Mouse (Mus musculus): ENCODE measurements around the gene Fam131c. TPM values are rescaled to one million over a fixed set of nuclear protein-coding genes. Genes with fewer than 3 reads are reported as not detected.

The Fam131c gene
- total and polyA plus RNA-seq, 3 experiments: not detected

DNA sequence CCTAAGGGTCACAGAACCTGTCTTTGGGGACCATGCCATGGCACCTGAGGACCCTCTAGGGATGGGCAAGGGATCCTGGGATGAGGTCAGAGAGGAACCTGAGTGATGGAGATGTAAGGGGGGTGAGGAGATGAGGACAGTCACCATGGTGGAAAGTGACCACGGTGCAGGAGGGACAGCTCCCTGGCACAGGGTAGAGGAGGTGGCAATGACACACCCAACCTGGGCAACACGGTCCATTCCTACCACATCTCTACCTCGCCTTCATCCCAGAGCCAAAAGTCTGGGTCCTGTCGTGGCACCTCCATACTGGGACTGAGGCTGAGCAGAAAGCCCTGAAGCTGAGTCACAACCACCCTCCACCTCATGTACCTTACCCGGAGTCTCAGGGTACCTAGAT is 54.8 kb downstream of the Fam131c start:
- Histone ChIP-seq H3K9ac (ENCODE audit: insufficient read depth, low read depth) (no peak overlapping the region), H3K9me3 (replicated peaks; ENCODE audit: low read length) (no peaks in the 10 kb centered on the region), H3K27me3 (replicated peaks) (peaks cover 1% of the 10 kb centered on the region), H3K4me2 (ENCODE audit: insufficient read depth, low read depth, poor library complexity, severe bottlenecking) (no peak overlapping the region), H3K27ac (ENCODE audit: insufficient read depth, low read depth) (no peak overlapping the region), H3K36me3 (replicated peaks in 1 of 2; ENCODE audit: control insufficient read depth in 1 of 2, insufficient read depth in 1 of 2, low read length in 1 of 2) (no peaks in the 10 kb centered on the region), H3K4me3 (replicated peaks in 1 of 3; ENCODE audit: low read depth in 2 of 3, low read length in 2 of 3, poor library complexity in 1 of 3) (no peak overlapping the region), H3K4me1 (ENCODE audit: control insufficient read depth in 1 of 2, insufficient read depth in 2 of 2) (peaks cover 12 to 59% of the 10 kb centered on the region in 2 experiments), H3K79me2 (replicated peaks; ENCODE audit: control insufficient read depth, extremely low read depth, insufficient read depth, poor library complexity, severe bottlenecking) (no peaks in the 10 kb centered on the region)
- in situ Hi-C loops (cut with MboI; ENCODE audit: low pct_ligation_motif_present, low pct_unique_long_range_greater_than_20kb, low sequenced_read_pairs) (loop anchor here (25.0 kb wide), 2 partner anchors 539 to 664 kb away; partner anchors contain the start of gene Tmem51), dilution Hi-C loops (cut with MboI; ENCODE audit: extremely low pct_ligation_motif_present, extremely low pct_unique_long_range_greater_than_20kb, low sequenced_read_pairs) (no loop called here)
- DNase-seq (ENCODE audit: extremely low read depth): no peak
- TF ChIP-seq NELFE (IDR thresholded peaks at IDR 0.05; ENCODE audit: low read depth, low read length) (no peak), SIN3A (IDR thresholded peaks at IDR 0.05; ENCODE audit: low read length) (no peak), RAD21 (IDR thresholded peaks at IDR 0.05; ENCODE audit: low read depth, low read length) (no peak), E2F4 (IDR thresholded peaks at IDR 0.05; ENCODE audit: insufficient replicate concordance, low read depth, low read length) (no peak), NRF1 (IDR thresholded peaks at IDR 0.05; ENCODE audit: low read depth, low read length) (no peak), ZKSCAN1 (IDR thresholded peaks at IDR 0.05; ENCODE audit: borderline replicate concordance, low read depth, low read length) (no peak), CHD1 (IDR thresholded peaks at IDR 0.05; ENCODE audit: low read depth, low read length) (no peak), ZNF384 (IDR thresholded peaks at IDR 0.05; ENCODE audit: low read depth, low read length) (no peak), TCF12 (IDR thresholded peaks at IDR 0.05; ENCODE audit: low read depth, low read length) (no peak)

DNA sequence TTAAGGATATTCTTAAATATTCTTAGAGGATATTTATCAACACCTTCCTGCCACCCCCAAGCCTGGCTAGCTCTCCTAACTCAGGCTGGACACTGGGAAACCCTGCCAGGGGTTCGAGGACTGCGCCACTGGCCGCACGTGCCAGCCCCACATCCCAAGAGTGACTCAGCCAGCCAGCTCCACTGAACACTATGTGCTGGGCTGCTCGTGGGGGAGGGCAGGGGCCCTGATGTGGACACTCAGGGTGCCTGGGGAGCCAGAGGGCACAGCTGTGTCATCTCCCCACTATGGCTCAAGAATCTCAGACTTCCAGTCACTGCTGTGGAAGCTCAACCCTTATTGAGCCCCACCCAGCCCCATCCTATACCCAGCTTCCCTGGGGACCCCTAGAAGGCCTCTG is 55.3 kb downstream of the Fam131c start:
- in situ Hi-C loops (cut with MboI; ENCODE audit: low pct_ligation_motif_present, low pct_unique_long_range_greater_than_20kb, low sequenced_read_pairs) (loop anchor here (25.0 kb wide), 2 partner anchors 539 to 664 kb away; partner anchors contain the start of gene Tmem51), dilution Hi-C loops (cut with MboI; ENCODE audit: extremely low pct_ligation_motif_present, extremely low pct_unique_long_range_greater_than_20kb, low sequenced_read_pairs) (no loop called here)
- no peak for DNase-seq (ENCODE audit: extremely low read depth)
- H3K4me1 ChIP-seq (ENCODE audit: control insufficient read depth in 1 of 2, insufficient read depth in 2 of 2): peaks cover 12 to 59% of the 10 kb centered on the region in 2 experiments
- TF ChIP-seq GABPA (IDR thresholded peaks at IDR 0.05; ENCODE audit: insufficient replicate concordance, low read depth, low read length): no peak
- TF ChIP-seq E2F4 (IDR thresholded peaks at IDR 0.05; ENCODE audit: insufficient replicate concordance, low read depth, low read length): no peak
- no peak for TF ChIP-seq IRF4 (IDR thresholded peaks at IDR 0.05; ENCODE audit: low read depth, low read length)
- H3K79me2 ChIP-seq (replicated peaks; ENCODE audit: control insufficient read depth, extremely low read depth, insufficient read depth, poor library complexity, severe bottlenecking): no peaks in the 10 kb centered on the region
- peaks cover 1% of the 10 kb centered on the region for H3K27me3 ChIP-seq (replicated peaks)
- H3K4me3 ChIP-seq (replicated peaks in 1 of 3; ENCODE audit: low read depth in 2 of 3, low read length in 2 of 3, poor library complexity in 1 of 3): no peak overlapping the region
- H3K9me3 ChIP-seq (replicated peaks; ENCODE audit: low read length): no peaks in the 10 kb centered on the region
- no peak overlapping the region for H3K9ac ChIP-seq (ENCODE audit: insufficient read depth, low read depth)
- H3K27ac ChIP-seq (ENCODE audit: insufficient read depth, low read depth): no peak overlapping the region
- no peak overlapping the region for H3K4me2 ChIP-seq (ENCODE audit: insufficient read depth, low read depth, poor library complexity, severe bottlenecking)
- H3K36me3 ChIP-seq (replicated peaks in 1 of 2; ENCODE audit: control insufficient read depth in 1 of 2, insufficient read depth in 1 of 2, low read length in 1 of 2): no peaks in the 10 kb centered on the region

DNA sequence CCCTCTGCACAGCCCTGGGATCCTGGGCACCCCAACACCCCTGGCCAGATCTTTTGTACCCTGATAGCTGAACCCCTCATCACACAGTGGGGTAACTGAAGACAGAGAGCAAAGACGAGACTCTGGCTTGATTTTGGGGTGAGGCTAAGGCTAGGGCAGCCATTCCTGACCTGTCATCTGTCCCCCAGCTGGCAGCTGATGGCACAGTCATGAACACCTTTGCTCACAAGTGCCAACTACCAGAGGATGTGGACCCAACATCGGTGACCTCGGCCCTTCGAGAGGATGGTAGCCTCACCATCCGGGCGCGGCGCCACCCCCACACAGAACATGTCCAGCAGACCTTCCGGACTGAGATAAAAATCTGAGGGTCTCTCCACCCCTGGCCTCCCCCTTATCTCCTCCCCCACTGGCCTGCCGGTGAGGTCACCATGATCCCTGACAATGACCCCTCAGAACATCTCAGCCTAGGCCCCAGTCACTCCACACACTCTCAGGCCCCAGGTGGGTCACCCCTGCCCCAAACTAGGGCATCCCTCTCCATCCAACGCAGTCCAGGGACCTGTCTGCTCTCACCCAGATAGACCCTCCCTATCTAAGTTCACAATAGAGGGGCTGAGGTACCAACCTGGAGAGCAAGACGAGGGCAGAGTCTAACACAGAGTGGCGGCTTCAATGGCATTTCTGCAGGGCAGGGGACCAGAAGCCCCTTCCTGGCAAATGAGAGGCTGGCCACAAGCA is 55.8 kb downstream of the Fam131c start:
- Histone ChIP-seq H3K79me2 (replicated peaks; ENCODE audit: control insufficient read depth, extremely low read depth, insufficient read depth, poor library complexity, severe bottlenecking) (no peaks in the 10 kb centered on the region), H3K27ac (ENCODE audit: insufficient read depth, low read depth) (no peak overlapping the region), H3K4me2 (ENCODE audit: insufficient read depth, low read depth, poor library complexity, severe bottlenecking) (no peak overlapping the region), H3K9me3 (replicated peaks; ENCODE audit: low read length) (no peaks in the 10 kb centered on the region), H3K36me3 (replicated peaks in 1 of 2; ENCODE audit: control insufficient read depth in 1 of 2, insufficient read depth in 1 of 2, low read length in 1 of 2) (no peaks in the 10 kb centered on the region), H3K4me1 (ENCODE audit: control insufficient read depth in 1 of 2, insufficient read depth in 2 of 2) (peaks cover 12 to 59% of the 10 kb centered on the region in 2 experiments), H3K27me3 (replicated peaks) (peaks cover 1% of the 10 kb centered on the region), H3K4me3 (replicated peaks in 1 of 3; ENCODE audit: low read depth in 2 of 3, low read length in 2 of 3, poor library complexity in 1 of 3) (no peak overlapping the region), H3K9ac (ENCODE audit: insufficient read depth, low read depth) (no peak overlapping the region)
- in situ Hi-C loops (cut with MboI; ENCODE audit: low pct_ligation_motif_present, low pct_unique_long_range_greater_than_20kb, low sequenced_read_pairs): loop anchor here (25.0 kb wide), 2 partner anchors 538 to 663 kb away; partner anchors contain the start of gene Tmem51
- DNase-seq (ENCODE audit: extremely low read depth): no peak
- dilution Hi-C loops (cut with MboI; ENCODE audit: extremely low pct_ligation_motif_present, extremely low pct_unique_long_range_greater_than_20kb, low sequenced_read_pairs): no loop called here
- TF ChIP-seq POLR2AphosphoS2 (IDR thresholded peaks at IDR 0.05; ENCODE audit: low read depth, low read length): no peak
- TF ChIP-seq ETS1 (conservative IDR thresholded peaks at IDR 0.05; ENCODE audit: low read depth, low read length): no peak
- TF ChIP-seq ZMIZ1 (IDR thresholded peaks at IDR 0.05; ENCODE audit: low read depth, low read length): no peak
- TF ChIP-seq MAX (IDR thresholded peaks at IDR 0.05; ENCODE audit: low read length): no peak
- TF ChIP-seq E2F4 (IDR thresholded peaks at IDR 0.05; ENCODE audit: insufficient replicate concordance, low read depth, low read length): no peak
- TF ChIP-seq NRF1 (IDR thresholded peaks at IDR 0.05; ENCODE audit: low read depth, low read length): no peak
- TF ChIP-seq MAZ (IDR thresholded peaks at IDR 0.05; ENCODE audit: low read depth, low read length): no peak
- no peak for TF ChIP-seq CHD2 (IDR thresholded peaks at IDR 0.05; ENCODE audit: low read length)
- TF ChIP-seq IRF4 (IDR thresholded peaks at IDR 0.05; ENCODE audit: low read depth, low read length): no peak
- TF ChIP-seq JUN (IDR thresholded peaks at IDR 0.05; ENCODE audit: insufficient read depth, low read depth, low read length): no peak
- TF ChIP-seq HCFC1 (IDR thresholded peaks at IDR 0.05; ENCODE audit: low read depth, low read length): no peak
- no peak for TF ChIP-seq JUND (conservative IDR thresholded peaks at IDR 0.05; ENCODE audit: low read depth, low read length)
- no peak for TF ChIP-seq GABPA (IDR thresholded peaks at IDR 0.05; ENCODE audit: insufficient replicate concordance, low read depth, low read length)
- no peak for TF ChIP-seq UBTF (IDR thresholded peaks at IDR 0.05; ENCODE audit: low read depth, low read length)
- TF ChIP-seq USF1 (IDR thresholded peaks at IDR 0.05; ENCODE audit: low read depth, low read length): no peak
- TF ChIP-seq TBP (conservative IDR thresholded peaks at IDR 0.05; ENCODE audit: low read depth, low read length): no peak
- no peak for TF ChIP-seq RAD21 (IDR thresholded peaks at IDR 0.05; ENCODE audit: low read depth, low read length)

Measured in CH12.LX (cell line).